Mouse (Mus musculus) bone marrow, adult 2 months (tissue): ENCODE results near the gene Sap25.

ENCODE experiments used
- CTCF ChIP-seq: fragments of 200-500 bp; IDR thresholded peaks from 2 replicates; pipeline ENCODE4 v1.5.1; 2011; ENCODE audit warnings: low read length, control low read depth; ENCODE audit not compliant: control insufficient read depth, insufficient read depth
- POLR2A ChIP-seq: fragments of 200-500 bp; IDR thresholded peaks from 2 replicates; pipeline ENCODE4 v1.6.1; 2011; ENCODE audit warnings: low read depth, mild to moderate bottlenecking, control low read depth, low read length, borderline replicate concordance; ENCODE audit not compliant: control insufficient read depth

DNA sequence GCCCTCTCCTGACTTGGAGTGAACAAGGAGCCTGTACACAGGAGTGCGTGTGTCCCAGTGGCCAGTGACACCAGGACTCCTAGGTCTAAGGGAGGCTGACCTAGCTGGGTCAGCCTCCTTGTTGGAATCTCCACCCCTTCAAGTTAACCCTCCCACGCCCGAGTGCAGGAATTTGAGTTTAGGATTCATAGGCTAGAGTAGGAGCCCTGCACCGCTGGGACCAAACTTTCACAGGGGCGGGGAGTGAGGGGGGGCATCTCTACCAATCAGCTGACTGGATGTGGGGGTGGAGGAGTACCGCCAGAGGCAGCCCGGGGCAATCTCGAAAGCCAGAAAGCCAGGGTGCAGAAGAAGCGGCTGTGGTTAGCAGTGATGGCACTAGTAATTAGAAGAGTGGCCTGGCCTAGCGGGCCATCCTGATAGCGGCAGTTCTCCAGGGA lies 4.5 kb downstream of the Sap25 start, which contains the start of gene Irs3:
- no peak for TF ChIP-seq POLR2A
- no peak for TF ChIP-seq CTCF
